11 mouse cellular contexts compared by ENCODE assay signal in genomic region chr8:12278663-12279312, GRCm38 (mm10). TPM values are rescaled to one million over a fixed set of nuclear protein-coding genes. Genes with fewer than 3 reads are reported as not detected.
DNase-seq lines count a peak whose midpoint lies in the region; ATAC-seq and TF ChIP-seq lines count a peak whose summit lies in the region.
"Had no signal": no experiment of that assay in that cellular context is flagged by ENCODE, and none has a peak within 500 bp of the region (broad histone marks: within the 10 kb centered on the region; RNA-seq: fewer than 3 reads in every experiment).

Gene A230072I06Rik (plus strand): TSS chr8:12278819.

- peaks cover 3% of the 10 kb centered on the region; the same call in 1 of the 2 replicates for H3K27me3 ChIP-seq in heart, embryonic 15.5 days
- no peaks in the 10 kb centered on the region for H3K27me3 ChIP-seq in forebrain, postnatal 0 days (ENCODE audit: insufficient read depth, low read length)

- 0 out of 2 replicates have a peak within 1 kb of the TSS, but pooled peaks have one; percentile 17 for H3K27ac ChIP-seq in heart, embryonic 15.5 days
- no peak within 1 kb of the TSS for H3K27ac ChIP-seq in forebrain, postnatal 0 days (ENCODE audit: low read depth, low read length)
- H3K27ac ChIP-seq: embryonic facial prominence, embryonic 13.5 days; liver, embryonic 13.5 days had no signal

- no peak for DNase-seq in heart, postnatal 36 days
- DNase-seq in lung, postnatal 36 days = peak; percentile 12
- no peak for DNase-seq in lung, postnatal 25 days (ENCODE audit: low spot score)
- peak; percentile 41 for DNase-seq in forebrain, postnatal 0 days
- DNase-seq in right cerebral cortex, postnatal 36 days (ENCODE audit: low spot score in 2 of 2) = peak; percentile 8 to 13
- no peak for DNase-seq in thymus, postnatal 4 days
- DNase-seq in urinary bladder, postnatal 14 days (ENCODE audit: low spot score) = no peak
- DNase-seq: liver, embryonic 13.5 days had no signal

- H3K9me3 ChIP-seq in heart, embryonic 15.5 days (replicated peaks) = no peaks in the 10 kb centered on the region
- H3K9me3 ChIP-seq in forebrain, postnatal 0 days (ENCODE audit: low read length) = no peaks in the 10 kb centered on the region
- H3K9me3 ChIP-seq: embryonic facial prominence, embryonic 13.5 days; liver, embryonic 13.5 days had no signal

- intact Hi-C loops in heart, postnatal 36 days (cut with DNase I) = no loop called here

- no peak within 1 kb of the TSS for H3K4me3 ChIP-seq in heart, embryonic 15.5 days
- no peak within 1 kb of the TSS for H3K4me3 ChIP-seq in forebrain, postnatal 0 days (ENCODE audit: low read depth, low read length)
- H3K4me3 ChIP-seq: embryonic facial prominence, embryonic 13.5 days; liver, embryonic 13.5 days had no signal

- peak; percentile 53; the same call in 1 of the 2 replicates for ATAC-seq in heart, embryonic 15.5 days (replicated peaks; ENCODE audit: insufficient number of reproducible peaks, insufficient read depth, low FRiP score, low read depth)
- ATAC-seq in forebrain, postnatal 0 days = peak; percentile 53

- WGBS in heart, embryonic 15.5 days = 37% methylated on average over 12 of the region's 12 CpGs
- WGBS in forebrain, postnatal 0 days = 21% methylated on average over 12 of the region's 12 CpGs

- H3K9ac ChIP-seq in heart, embryonic 15.5 days = no peak within 1 kb of the TSS
- no peak within 1 kb of the TSS for H3K9ac ChIP-seq in forebrain, postnatal 0 days
- H3K9ac ChIP-seq: embryonic facial prominence, embryonic 13.5 days; liver, embryonic 13.5 days had no signal

- H3K4me1 ChIP-seq in heart, embryonic 15.5 days (replicated peaks) = peaks cover 15% of the 10 kb centered on the region
- H3K4me1 ChIP-seq in forebrain, postnatal 0 days (ENCODE audit: insufficient read depth) = peaks cover 8% of the 10 kb centered on the region

- H3K36me3 ChIP-seq in heart, embryonic 15.5 days = no peaks in the 10 kb centered on the region
- no peaks in the 10 kb centered on the region for H3K36me3 ChIP-seq in forebrain, postnatal 0 days (ENCODE audit: insufficient read depth)
- H3K36me3 ChIP-seq: embryonic facial prominence, embryonic 13.5 days; liver, embryonic 13.5 days had no signal

- no peak for TF ChIP-seq CTCF in forebrain, postnatal 0 days (IDR thresholded peaks at IDR 0.05; ENCODE audit: low read depth)

- peak within 1 kb of the TSS; percentile 8; the same call in 1 of the 2 replicates for H3K4me2 ChIP-seq in heart, embryonic 15.5 days
- no peak within 1 kb of the TSS for H3K4me2 ChIP-seq in forebrain, postnatal 0 days (ENCODE audit: low read depth)
- H3K4me2 ChIP-seq: embryonic facial prominence, embryonic 13.5 days; liver, embryonic 13.5 days had no signal

RNA-seq across cellular contexts. Expression of gene A230072I06Rik, which starts in this region (rescaled TPM):
- not detected in 2 replicates for polyA plus RNA-seq in heart, embryonic 15.5 days (2015; fragmentation: Nextera tagmentation; extraction: Ambion mirVana)
- total RNA-seq in heart, postnatal 36 days (2021) = not detected
- 0.15 and 0.48 TPM in 2 replicates for total RNA-seq in forebrain, postnatal 0 days (2014; rRNA removed)
- not detected in 2 replicates for polyA plus RNA-seq in forebrain, postnatal 0 days (2015; fragmentation: Nextera tagmentation; extraction: Ambion mirVana)
- polyA plus RNA-seq: embryonic facial prominence, embryonic 13.5 days; liver, embryonic 13.5 days; neural tube, embryonic 11.5 days had no signal

Comparison
In these comparisons a context has a peak if more than half of its experiments do, and no peak if none do; other contexts are left out.
1. DNase-seq: peak in lung, postnatal 36 days (single experiment) and right cerebral cortex, postnatal 36 days (2 of 2); none in heart, postnatal 36 days (0 of 2), lung, postnatal 25 days (single experiment), thymus, postnatal 4 days (single experiment) and urinary bladder, postnatal 14 days (single experiment).
2. Peak in ATAC-seq, H3K27ac ChIP-seq and H3K4me2 ChIP-seq in heart, embryonic 15.5 days; RNA of the gene not detected or under 1 TPM.
3. Peak in DNase-seq and ATAC-seq in forebrain, postnatal 0 days; RNA of the gene not detected or under 1 TPM.